Mouse (Mus musculus) layer of hippocampus, adult 9-11 months (tissue): Measurements from ENCODE around the gene Zswim3.
"Not testable (repeated sequence)": the region's sequence is repeated elsewhere in the genome, so short reads cannot be mapped to it uniquely, and the experiment has no call there.

Source experiments
- DNase-seq: peaks from one replicate; pipeline ENCODE4 v3.0.0; 2022

Zswim3 gene

GRCm38 (mm10) chr2:164857101-164857821 is 52.4 kb downstream of the Zswim3 start, which contains the start of gene Pltp:
TSS of gene Pltp (minus strand) at chr2:164857711.
- DNase-seq, result no peak

- no peak for DNase-seq
Observed at GRCm38 (mm10) chr2:164857842-164858553, 53.1 kb downstream of the Zswim3 start.

- DNase-seq, result no peak
Observed at GRCm38 (mm10) chr2:164859155-164859554, 54.3 kb downstream of the Zswim3 start.

GRCm38 (mm10) chr2:164859640-164860432 is 54.9 kb downstream of the Zswim3 start:
- no peak for DNase-seq

GRCm38 (mm10) chr2:164861094-164861493 is 56.2 kb downstream of the Zswim3 start:
- DNase-seq, result no peak

- no peak for DNase-seq
Observed at GRCm38 (mm10) chr2:164862179-164862861, 57.4 kb downstream of the Zswim3 start.

GRCm38 (mm10) chr2:164863411-164863810 is 58.5 kb downstream of the Zswim3 start:
- not testable (repeated sequence) for DNase-seq

GRCm38 (mm10) chr2:164864593-164864992 is 59.7 kb downstream of the Zswim3 start:
- no peak for DNase-seq

GRCm38 (mm10) chr2:164866741-164867551 is 62.0 kb downstream of the Zswim3 start:
- DNase-seq, result no peak

GRCm38 (mm10) chr2:164867566-164867965 is 62.7 kb downstream of the Zswim3 start:
- no peak for DNase-seq

GRCm38 (mm10) chr2:164868491-164868890 is 63.6 kb downstream of the Zswim3 start:
- DNase-seq, result no peak
